Mouse (Mus musculus) erythroblast, embryonic 14.5 days (primary cell): ENCODE data around the gene Csnk1g2.

Experiments
- GATA1 ChIP-seq: IDR thresholded peaks from 2 replicates; pipeline ENCODE4 v1.6.1; 2012; ENCODE audit warnings: low read length, inconsistent platforms, mixed read lengths
- TAL1 ChIP-seq: IDR thresholded peaks from 3 replicates; pipeline ENCODE4 v1.6.1; 2012; ENCODE audit warnings: low read length, inconsistent platforms, mixed read lengths

DNA sequence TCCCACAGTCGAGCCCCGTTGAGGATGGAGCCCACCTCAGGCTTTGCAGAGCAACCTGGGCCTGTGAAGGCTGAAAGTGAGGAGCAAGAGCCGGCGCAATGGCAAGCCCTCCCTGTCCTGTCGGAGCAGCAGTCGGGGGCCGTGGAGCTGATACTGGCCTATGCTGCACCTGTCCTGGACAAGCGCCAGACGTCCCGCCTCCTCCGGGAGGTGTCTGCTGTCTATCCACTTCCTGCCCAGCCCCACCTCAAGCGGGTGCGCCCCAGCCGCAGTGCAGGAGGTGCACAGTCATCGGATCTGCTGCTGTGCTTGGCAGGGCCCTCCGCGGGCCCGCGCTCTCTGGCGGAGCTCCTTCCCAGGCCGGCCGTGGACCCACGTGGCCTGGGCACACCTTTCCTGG, 16.3 kb upstream of the Csnk1g2 start:
- TF ChIP-seq GATA1 = no peak
- no peak for TF ChIP-seq TAL1
